Mouse (Mus musculus) hindbrain, embryonic 13.5 days (tissue): ENCODE data around the gene Akap5. TPM values are rescaled to one million over a fixed set of nuclear protein-coding genes. Genes with fewer than 3 reads are reported as not detected.

Experiments
- ATAC-seq: fragments of 200-750 bp; cut with Nextera tagmentation; 2 replicates; pipeline ENCODE4 v1.8.0; 2017; ENCODE audit warnings: moderate TSS enrichment; ENCODE audit not compliant: low FRiP score
- H3K27ac ChIP-seq: fragments of 300-500 bp; sonication (generic); 2 replicates; pipeline ENCODE4 v1.5.1; 2015; ENCODE audit warnings: inconsistent platforms, mild to moderate bottlenecking, moderate library complexity
- H3K27me3 ChIP-seq: fragments of 300-500 bp; sonication (generic); 2 replicates; pipeline ENCODE4 v1.6.1; 2015; ENCODE audit warnings: mild to moderate bottlenecking, inconsistent platforms
- H3K36me3 ChIP-seq: fragments of 300-500 bp; sonication (generic); 2 replicates; pipeline ENCODE4 v1.6.1; 2015; ENCODE audit warnings: mild to moderate bottlenecking, inconsistent platforms
- H3K4me1 ChIP-seq: fragments of 300-500 bp; sonication (generic); replicated peaks from 2 replicates; pipeline ENCODE4 v1.6.1; 2015; ENCODE audit warnings: inconsistent platforms
- H3K4me2 ChIP-seq: fragments of 300-500 bp; sonication (generic); 2 replicates; pipeline ENCODE4 v1.6.1; 2015; ENCODE audit warnings: inconsistent platforms, mild to moderate bottlenecking, moderate library complexity
- H3K4me3 ChIP-seq: fragments of 300-500 bp; sonication (generic); 2 replicates; pipeline ENCODE4 v1.5.1; 2015; ENCODE audit warnings: mild to moderate bottlenecking, inconsistent platforms
- H3K9ac ChIP-seq: fragments of 300-500 bp; sonication (generic); 2 replicates; pipeline ENCODE4 v1.6.1; 2015; ENCODE audit warnings: mild to moderate bottlenecking, inconsistent platforms
- H3K9me3 ChIP-seq: fragments of 300-500 bp; sonication (generic); 2 replicates; pipeline ENCODE4 v1.6.1; 2016; ENCODE audit warnings: inconsistent platforms
- WGBS: fragments of 180-500 bp; shearing (Covaris S2); methylation state at CpG from one replicate; pipeline ENCODE4 v1.1.7; 2015; 5-methylcytosine and 5-hydroxymethylcytosine counted together
- polyA plus RNA-seq: library from polyadenylated mRNA; unstranded; fragments of >200 nt; fragmentation: Nextera tagmentation; extraction: Ambion mirVana; gene quantifications from 2 replicates; pipeline ENCODE4 v1.2.1, GENCODE M21; 2015

The Akap5 gene
- polyA plus RNA-seq, 1 experiment from 2014 or later: 7.4 TPM

GRCm38 (mm10) chr12:76372881-76373818 lies 48.5 kb downstream of the Akap5 start:
- ATAC-seq: no peak
- H3K9ac ChIP-seq: no peak overlapping the region
- no peaks in the 10 kb centered on the region for H3K9me3 ChIP-seq
- 76% methylated on average over 6 of the region's 7 CpGs for WGBS
- H3K4me3 ChIP-seq: no peak overlapping the region
- no peaks in the 10 kb centered on the region for H3K27me3 ChIP-seq
- no peaks in the 10 kb centered on the region for H3K36me3 ChIP-seq
- peaks cover 25% of the 10 kb centered on the region for H3K4me1 ChIP-seq
- H3K27ac ChIP-seq: no peak overlapping the region
- H3K4me2 ChIP-seq: no peak overlapping the region

- WGBS: 69% methylated on average over 6 of the region's 6 CpGs
- Histone ChIP-seq H3K9ac (no peak overlapping the region), H3K27ac (no peak overlapping the region), H3K4me1 (peaks cover 18% of the 10 kb centered on the region), H3K36me3 (no peaks in the 10 kb centered on the region), H3K4me3 (no peak overlapping the region), H3K9me3 (no peaks in the 10 kb centered on the region), H3K27me3 (no peaks in the 10 kb centered on the region), H3K4me2 (no peak overlapping the region)
- no peak for ATAC-seq
These were observed 49.3 kb downstream of the Akap5 start for GRCm38 (mm10) chr12:76373991-76374390.

- H3K4me1 ChIP-seq: peaks cover 18% of the 10 kb centered on the region
- H3K27ac ChIP-seq: no peak overlapping the region
- H3K9ac ChIP-seq: no peak overlapping the region
- H3K4me2 ChIP-seq: no peak overlapping the region
- H3K4me3 ChIP-seq: no peak overlapping the region
- ATAC-seq: no peak
- WGBS: 81% methylated on average over 4 of the region's 4 CpGs
- no peaks in the 10 kb centered on the region for H3K36me3 ChIP-seq
- no peaks in the 10 kb centered on the region for H3K9me3 ChIP-seq
- no peaks in the 10 kb centered on the region for H3K27me3 ChIP-seq
These were observed 50.2 kb downstream of the Akap5 start for GRCm38 (mm10) chr12:76374911-76375310.

DNA sequence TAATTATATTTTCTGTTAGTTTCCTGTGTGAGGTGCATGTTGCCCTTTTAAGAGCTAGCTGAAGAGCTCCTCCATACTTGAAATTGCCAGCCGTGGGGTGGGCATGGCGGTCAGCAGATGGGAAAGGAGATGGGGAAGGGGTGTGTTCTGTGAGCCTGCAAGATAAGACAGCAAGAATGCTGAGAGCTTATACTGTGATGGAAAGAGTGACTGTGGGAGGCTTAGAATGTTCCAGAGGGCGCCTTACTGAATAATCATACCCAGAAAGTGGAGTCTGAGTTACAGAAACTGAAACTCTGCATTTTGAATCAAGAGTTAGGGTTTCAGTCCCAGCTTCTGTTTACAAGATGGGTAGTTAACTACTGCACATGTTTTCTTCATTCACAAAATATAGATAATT lies 50.8 kb downstream of the Akap5 start:
- no peak overlapping the region for H3K27ac ChIP-seq
- H3K4me3 ChIP-seq: no peak overlapping the region
- H3K27me3 ChIP-seq: no peaks in the 10 kb centered on the region
- no peaks in the 10 kb centered on the region for H3K9me3 ChIP-seq
- WGBS: 96% methylated on average over 3 of the region's 3 CpGs
- ATAC-seq: no peak
- no peak overlapping the region for H3K4me2 ChIP-seq
- H3K4me1 ChIP-seq: peaks cover 18% of the 10 kb centered on the region
- no peak overlapping the region for H3K9ac ChIP-seq
- no peaks in the 10 kb centered on the region for H3K36me3 ChIP-seq

GRCm38 (mm10) chr12:76376649-76377048 lies 52.0 kb downstream of the Akap5 start:
- Histone ChIP-seq H3K36me3 (no peaks in the 10 kb centered on the region), H3K27me3 (no peaks in the 10 kb centered on the region), H3K9me3 (no peaks in the 10 kb centered on the region), H3K4me3 (no peak overlapping the region), H3K27ac (no peak overlapping the region), H3K4me2 (no peak overlapping the region), H3K9ac (no peak overlapping the region), H3K4me1 (peaks cover 14% of the 10 kb centered on the region)
- ATAC-seq: no peak
- WGBS: 35% methylated on average over 7 of the region's 7 CpGs

DNA sequence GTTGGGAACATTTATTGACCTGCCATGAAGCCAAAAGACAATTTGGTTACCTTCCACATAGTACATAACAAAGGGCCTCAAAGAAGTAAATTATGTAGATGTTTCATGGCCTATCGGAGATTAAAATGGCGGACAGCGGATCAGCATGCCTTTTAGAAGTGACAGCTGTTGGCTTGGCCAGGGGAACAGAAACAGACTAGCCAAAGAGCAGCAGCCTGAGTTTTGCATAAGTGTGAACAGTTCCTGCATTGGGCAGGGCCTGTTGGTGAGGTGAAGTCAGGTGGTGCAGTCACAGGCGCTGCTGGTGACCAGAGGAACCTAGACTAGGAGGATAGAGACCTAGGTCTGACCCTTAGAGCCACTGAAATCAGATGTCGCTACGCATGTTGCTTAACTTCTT lies 52.4 kb downstream of the Akap5 start:
- Histone ChIP-seq H3K4me3 (no peak overlapping the region), H3K9me3 (no peaks in the 10 kb centered on the region), H3K27ac (no peak overlapping the region), H3K4me1 (peaks cover 9% of the 10 kb centered on the region), H3K36me3 (no peaks in the 10 kb centered on the region), H3K27me3 (no peaks in the 10 kb centered on the region), H3K9ac (no peak overlapping the region), H3K4me2 (no peak overlapping the region)
- 93% methylated on average over 6 of the region's 6 CpGs for WGBS
- no peak for ATAC-seq

DNA sequence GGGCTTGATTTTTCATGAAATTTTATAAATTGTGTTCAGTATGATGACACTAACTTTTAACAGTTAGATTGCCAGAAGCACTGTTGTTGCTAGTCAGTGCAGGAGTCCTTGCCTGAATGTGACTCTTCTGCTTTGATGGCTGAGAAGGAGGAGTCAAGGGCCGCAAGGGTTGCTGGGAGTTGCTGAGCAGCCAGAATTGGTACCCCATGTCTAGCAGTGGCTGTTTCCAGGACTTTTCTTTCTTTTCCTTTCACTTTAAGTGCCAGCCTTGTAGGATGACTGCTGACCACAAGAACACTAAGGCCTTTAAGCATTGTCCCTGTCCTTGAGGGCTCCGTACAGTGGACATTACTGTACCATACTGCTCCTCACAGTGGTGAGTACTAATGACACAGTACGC lies 53.0 kb downstream of the Akap5 start:
- no peak overlapping the region for H3K9ac ChIP-seq
- no peaks in the 10 kb centered on the region for H3K27me3 ChIP-seq
- 94% methylated on average over 3 of the region's 3 CpGs for WGBS
- no peak for ATAC-seq
- H3K4me1 ChIP-seq: peaks cover 3% of the 10 kb centered on the region; the same call in 1 of the 2 replicates
- H3K27ac ChIP-seq: no peak overlapping the region
- no peaks in the 10 kb centered on the region for H3K9me3 ChIP-seq
- H3K4me3 ChIP-seq: no peak overlapping the region
- no peak overlapping the region for H3K4me2 ChIP-seq
- no peaks in the 10 kb centered on the region for H3K36me3 ChIP-seq

- Histone ChIP-seq H3K9me3 (no peaks in the 10 kb centered on the region), H3K27ac (no peak overlapping the region), H3K36me3 (no peaks in the 10 kb centered on the region), H3K4me2 (no peak overlapping the region), H3K9ac (no peak overlapping the region), H3K4me3 (no peak overlapping the region), H3K27me3 (no peaks in the 10 kb centered on the region), H3K4me1 (no peaks in the 10 kb centered on the region)
- no peak for ATAC-seq
- WGBS: 90% methylated on average over 5 of the region's 5 CpGs
These were observed 53.9 kb downstream of the Akap5 start for GRCm38 (mm10) chr12:76378556-76378955.

DNA sequence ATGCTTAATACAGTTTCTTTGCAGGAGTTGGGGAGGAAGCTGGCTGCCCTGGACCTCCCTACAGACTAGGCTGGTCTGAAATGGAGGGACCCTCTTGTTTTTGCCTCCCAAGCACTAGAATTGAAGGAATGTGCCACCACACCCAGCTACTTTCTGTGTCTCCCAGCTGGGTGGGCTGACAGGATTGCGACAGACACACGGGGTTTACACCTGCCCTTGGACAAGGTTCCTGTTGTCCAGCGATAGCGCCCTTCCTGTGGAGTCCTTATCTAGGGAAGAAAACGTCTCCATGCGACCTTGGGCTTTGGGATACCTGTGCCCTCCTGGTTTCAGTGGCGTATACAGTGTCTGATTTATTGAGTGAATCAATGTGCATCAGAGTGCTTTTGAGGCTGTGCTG lies 55.5 kb downstream of the Akap5 start:
- H3K4me2 ChIP-seq: no peak overlapping the region
- H3K27me3 ChIP-seq: no peaks in the 10 kb centered on the region
- H3K4me1 ChIP-seq: no peaks in the 10 kb centered on the region
- WGBS: 92% methylated on average over 7 of the region's 7 CpGs
- no peak overlapping the region for H3K9ac ChIP-seq
- H3K27ac ChIP-seq: no peak overlapping the region
- H3K9me3 ChIP-seq: no peaks in the 10 kb centered on the region
- H3K36me3 ChIP-seq: peaks cover 1% of the 10 kb centered on the region; the same call in 1 of the 2 replicates
- H3K4me3 ChIP-seq: no peak overlapping the region
- no peak for ATAC-seq

Other genes with a start within 250 kb of the Akap5 start
- 0.28 and 0.38 TPM in 2 replicates for gene Esr2, start 147.6 kb upstream of the Akap5 start, polyA plus RNA-seq
- 0.08 TPM in 1 of 2 replicates, not detected in the other for gene Tex21, start 78.1 kb upstream of the Akap5 start, polyA plus RNA-seq
- 26.3 and 27.1 TPM in 2 replicates for gene Mthfd1, start 69.6 kb upstream of the Akap5 start, polyA plus RNA-seq
- gene Zbtb25, start 44.7 kb downstream of the Akap5 start, polyA plus RNA-seq: 14.9 and 16.0 TPM in 2 replicates
- gene Zbtb1, start 45.4 kb downstream of the Akap5 start, polyA plus RNA-seq: 4.3 and 4.4 TPM in 2 replicates
- gene Hspa2, start 79.3 kb downstream of the Akap5 start, polyA plus RNA-seq: 7.1 and 8.3 TPM in 2 replicates
- gene Ppp1r36, start 92.6 kb downstream of the Akap5 start, polyA plus RNA-seq: 0.84 and 2.2 TPM in 2 replicates
- 1.6 and 2.1 TPM in 2 replicates for gene Plekhg3, start 206.0 kb downstream of the Akap5 start, polyA plus RNA-seq